Mouse (Mus musculus) thymus, adult 2 months (tissue): ENCODE measurements around the gene Faiml.

Experiments used
- CTCF ChIP-seq: fragments of 200-500 bp; IDR thresholded peaks from 2 replicates; pipeline ENCODE4 v1.5.1; 2012; ENCODE audit warnings: mild to moderate bottlenecking, control low read depth, low read length, moderate library complexity, borderline replicate concordance; ENCODE audit not compliant: control insufficient read depth, poor library complexity, insufficient read depth; ENCODE audit errors: extremely low read depth
- POLR2A ChIP-seq: fragments of 200-500 bp; IDR thresholded peaks from 2 replicates; pipeline ENCODE4 v1.6.1; 2012; ENCODE audit warnings: mild to moderate bottlenecking, low read length, control low read depth, moderate library complexity; ENCODE audit not compliant: control insufficient read depth, poor library complexity, insufficient read depth; ENCODE audit errors: extremely low read depth

- TF ChIP-seq CTCF, result no peak
- TF ChIP-seq POLR2A, result no peak
Measured at GRCm38 (mm10) chr9:99248906-99249305, 11.9 kb upstream of the Faiml start.
